Mouse (Mus musculus): ENCODE results near the gene Xlr4c. TPM values are rescaled to one million over a fixed set of nuclear protein-coding genes. Genes with fewer than 3 reads are reported as not detected.
"Not testable (repeated sequence)": the region's sequence is repeated elsewhere in the genome, so short reads cannot be mapped to it uniquely, and the experiment has no call there.

The Xlr4c gene
- polyA plus RNA-seq (2015; fragmentation: Nextera tagmentation; extraction: Ambion mirVana), result 0.32 TPM in 1 of 2 replicates, not detected in the other

DNA sequence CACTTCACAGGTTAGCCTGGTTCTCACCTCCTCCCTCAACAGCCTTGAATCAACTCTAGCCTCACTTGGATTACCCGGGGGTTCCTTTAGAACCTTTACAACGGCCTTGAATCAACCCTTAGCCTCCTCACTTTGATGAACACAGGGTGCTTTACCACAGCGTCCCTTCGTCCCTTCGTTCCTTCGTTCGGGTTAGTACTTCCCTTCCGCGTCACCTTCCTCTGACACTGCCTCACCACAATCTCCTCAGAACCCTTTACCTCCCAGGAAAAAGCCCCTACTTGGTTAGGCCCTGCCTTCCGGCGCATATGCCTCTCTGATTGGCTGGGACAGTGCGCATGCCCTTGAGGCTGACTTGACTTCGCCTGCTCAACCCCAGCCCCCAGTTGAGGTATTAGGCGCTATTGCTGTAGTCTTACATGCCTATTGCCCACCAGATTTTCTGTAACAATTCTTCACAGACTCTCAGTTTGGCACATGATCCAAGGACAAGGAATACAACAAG, at the start of gene Xlr4c:
TSS of gene Xlr4c (minus strand) at position 310 of the 505 bp plus-strand sequence.
- not testable (repeated sequence) for H3K27me3 ChIP-seq (ENCODE audit: control insufficient read depth, insufficient read depth, low read depth, low read length); H3K4me2 ChIP-seq (ENCODE audit: low read length); H3K9me3 ChIP-seq (replicated peaks; ENCODE audit: control insufficient read depth, low read length, poor library complexity, severe bottlenecking); H3K36me3 ChIP-seq (ENCODE audit: control insufficient read depth, insufficient read depth, low read length); H3K4me3 ChIP-seq (ENCODE audit: low read depth, low read length); H3K27ac ChIP-seq (ENCODE audit: low read length); H3K9ac ChIP-seq (ENCODE audit: low read depth, low read length); ATAC-seq; H3K4me1 ChIP-seq (ENCODE audit: control insufficient read depth, insufficient read depth, low read length)
- whole genome bisulfite sequencing, result 81% methylated on average over 10 of the region's 14 CpGs

DNA sequence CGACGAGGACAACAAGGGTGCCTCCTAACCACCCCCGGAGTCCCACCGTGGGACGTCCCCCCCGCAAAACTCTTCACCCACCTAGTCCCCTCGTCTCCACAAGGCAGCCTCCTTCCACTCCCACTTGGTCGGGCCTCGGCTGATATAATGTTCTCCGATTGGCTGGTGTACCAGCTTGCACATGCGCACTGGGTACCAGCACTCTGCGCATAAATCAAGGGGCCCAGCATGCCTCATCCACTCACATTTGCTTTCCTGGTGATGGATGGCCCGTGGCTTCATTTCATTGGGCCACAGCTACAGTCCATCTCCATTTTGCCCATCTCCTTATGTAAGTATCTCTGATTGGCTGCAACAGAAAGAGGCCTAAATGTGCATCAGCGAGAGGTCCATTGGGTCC, 22.3 kb upstream of the Xlr4c start, which contains the start of gene Xlr3c:
TSS of gene Xlr3c (minus strand) at position 121 of the 400 bp plus-strand sequence.
- H3K4me2 ChIP-seq (ENCODE audit: low read length), result not testable (repeated sequence)

DNA sequence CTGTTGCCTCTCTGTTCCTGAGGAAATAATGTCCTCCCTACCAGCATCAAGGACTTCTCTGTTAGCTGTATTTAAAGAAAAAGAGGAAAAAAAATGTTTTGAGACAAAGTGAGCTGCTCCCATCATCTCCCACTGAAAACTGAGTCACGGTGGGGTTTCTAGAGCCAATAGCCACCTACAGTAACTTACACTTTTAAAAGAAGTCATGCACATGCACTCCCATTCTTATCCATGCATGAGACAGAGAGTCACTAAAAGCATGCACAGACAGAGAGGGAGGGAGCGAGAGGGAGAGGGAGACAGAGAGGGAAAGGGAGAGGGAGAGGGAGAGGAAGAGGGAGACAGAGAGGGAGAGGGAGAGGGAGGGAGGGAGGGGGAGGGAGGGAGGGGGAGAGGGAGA, 19.5 kb upstream of the Xlr4c start:
- not testable (repeated sequence) for H3K27ac ChIP-seq (ENCODE audit: low read length); ATAC-seq; H3K9ac ChIP-seq (ENCODE audit: low read depth, low read length); H3K27me3 ChIP-seq (ENCODE audit: control insufficient read depth, insufficient read depth, low read depth, low read length); H3K4me3 ChIP-seq (ENCODE audit: low read depth, low read length); H3K36me3 ChIP-seq (ENCODE audit: control insufficient read depth, insufficient read depth, low read length); H3K4me1 ChIP-seq (ENCODE audit: control insufficient read depth, insufficient read depth, low read length); H3K9me3 ChIP-seq (replicated peaks; ENCODE audit: control insufficient read depth, low read length, poor library complexity, severe bottlenecking); H3K4me2 ChIP-seq (ENCODE audit: low read length)
- WGBS, result 87% methylated on average over 1 of the region's 2 CpGs

More for the DNA sequence above, 22.3 kb upstream of the Xlr4c start, which contains the start of gene Xlr3c:
- H3K27ac ChIP-seq (ENCODE audit: low read length); H3K4me3 ChIP-seq (ENCODE audit: low read depth, low read length); H3K9me3 ChIP-seq (replicated peaks; ENCODE audit: control insufficient read depth, low read length, poor library complexity, severe bottlenecking); H3K9ac ChIP-seq (ENCODE audit: low read depth, low read length); H3K36me3 ChIP-seq (ENCODE audit: control insufficient read depth, insufficient read depth, low read length); H3K27me3 ChIP-seq (ENCODE audit: control insufficient read depth, insufficient read depth, low read depth, low read length); H3K4me1 ChIP-seq (ENCODE audit: control insufficient read depth, insufficient read depth, low read length); ATAC-seq: not testable (repeated sequence)
- WGBS, result 92% methylated on average over 14 of the region's 14 CpGs

DNA sequence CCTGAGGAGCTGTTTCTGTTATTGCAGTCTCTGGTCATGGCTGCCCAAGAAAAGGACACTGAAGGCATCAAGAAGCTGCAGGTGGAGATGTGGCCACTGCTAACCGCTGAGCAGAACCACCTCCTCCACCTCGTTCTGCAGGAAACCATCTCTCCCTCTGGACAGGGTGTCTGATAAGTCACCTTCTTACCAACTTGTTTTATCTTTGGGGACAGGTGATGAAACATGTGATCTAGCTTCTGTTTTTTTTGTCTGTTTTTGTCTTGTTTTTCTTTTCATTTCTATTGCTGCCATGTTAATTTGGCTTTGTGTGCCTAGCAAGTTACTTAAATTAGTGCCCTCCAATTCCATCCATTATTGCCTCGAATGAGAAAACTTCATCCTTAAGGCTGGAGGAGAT, 13.6 kb downstream of the Xlr4c start:
- no peaks in the 10 kb centered on the region for H3K27me3 ChIP-seq (ENCODE audit: control insufficient read depth, insufficient read depth, low read depth, low read length)
- WGBS, result 31% methylated on average over 3 of the region's 3 CpGs
- no peaks in the 10 kb centered on the region for H3K36me3 ChIP-seq (ENCODE audit: control insufficient read depth, insufficient read depth, low read length)
- H3K9me3 ChIP-seq (replicated peaks; ENCODE audit: control insufficient read depth, low read length, poor library complexity, severe bottlenecking), result no peaks in the 10 kb centered on the region
- ATAC-seq, result no peak
- H3K4me3 ChIP-seq (ENCODE audit: low read depth, low read length), result peak overlapping the region; percentile 66
- peaks cover 13% of the 10 kb centered on the region; the same call in 1 of the 2 replicates for H3K4me1 ChIP-seq (ENCODE audit: control insufficient read depth, insufficient read depth, low read length)
- H3K27ac ChIP-seq (ENCODE audit: low read length), result peak overlapping the region; percentile 93
- H3K4me2 ChIP-seq (ENCODE audit: low read length), result peak overlapping the region; percentile 59
- peak overlapping the region; percentile 79 for H3K9ac ChIP-seq (ENCODE audit: low read depth, low read length)

DNA sequence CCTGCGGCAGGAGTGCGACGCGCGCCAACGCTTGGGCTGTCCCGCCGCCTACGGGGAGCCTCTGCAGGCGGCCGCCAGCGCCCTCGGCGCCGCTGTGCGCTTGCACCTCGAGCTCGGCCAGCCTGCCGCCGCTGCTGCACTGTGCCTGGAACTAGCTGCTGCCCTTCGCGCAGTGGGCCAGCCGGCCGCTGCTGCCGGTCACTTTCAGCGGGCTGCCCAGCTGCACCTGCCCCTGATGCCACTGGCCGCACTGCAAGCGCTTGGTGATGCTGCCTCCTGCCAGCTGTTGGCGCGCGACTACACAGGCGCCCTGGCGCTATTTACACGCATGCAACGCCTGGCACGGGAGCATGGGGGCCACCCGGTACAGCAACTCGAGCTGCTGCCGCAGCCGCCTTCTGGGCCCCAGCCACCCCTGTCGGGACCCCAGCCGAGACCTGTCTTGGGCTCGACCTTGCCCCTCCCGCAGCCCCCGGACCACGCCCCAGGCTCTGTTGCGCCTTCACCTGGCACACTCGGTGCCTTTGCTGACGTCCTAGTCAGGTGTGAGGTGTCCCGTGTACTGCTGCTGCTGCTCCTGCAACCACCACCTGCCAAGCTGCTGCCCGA, 14.2 kb downstream of the Xlr4c start:
- H3K36me3 ChIP-seq (ENCODE audit: control insufficient read depth, insufficient read depth, low read length), result no peaks in the 10 kb centered on the region
- H3K27me3 ChIP-seq (ENCODE audit: control insufficient read depth, insufficient read depth, low read depth, low read length), result no peaks in the 10 kb centered on the region
- peak overlapping the region; percentile 66 for H3K4me3 ChIP-seq (ENCODE audit: low read depth, low read length)
- ATAC-seq, result peak; percentile 82
- peak overlapping the region; percentile 59 for H3K4me2 ChIP-seq (ENCODE audit: low read length)
- H3K9ac ChIP-seq (ENCODE audit: low read depth, low read length), result peak overlapping the region; percentile 79
- H3K27ac ChIP-seq (ENCODE audit: low read length), result peak overlapping the region; percentile 93
- 25% methylated on average over 42 of the region's 51 CpGs for WGBS
- peaks cover 13% of the 10 kb centered on the region; the same call in 1 of the 2 replicates for H3K4me1 ChIP-seq (ENCODE audit: control insufficient read depth, insufficient read depth, low read length)
- no peaks in the 10 kb centered on the region for H3K9me3 ChIP-seq (replicated peaks; ENCODE audit: control insufficient read depth, low read length, poor library complexity, severe bottlenecking)

DNA sequence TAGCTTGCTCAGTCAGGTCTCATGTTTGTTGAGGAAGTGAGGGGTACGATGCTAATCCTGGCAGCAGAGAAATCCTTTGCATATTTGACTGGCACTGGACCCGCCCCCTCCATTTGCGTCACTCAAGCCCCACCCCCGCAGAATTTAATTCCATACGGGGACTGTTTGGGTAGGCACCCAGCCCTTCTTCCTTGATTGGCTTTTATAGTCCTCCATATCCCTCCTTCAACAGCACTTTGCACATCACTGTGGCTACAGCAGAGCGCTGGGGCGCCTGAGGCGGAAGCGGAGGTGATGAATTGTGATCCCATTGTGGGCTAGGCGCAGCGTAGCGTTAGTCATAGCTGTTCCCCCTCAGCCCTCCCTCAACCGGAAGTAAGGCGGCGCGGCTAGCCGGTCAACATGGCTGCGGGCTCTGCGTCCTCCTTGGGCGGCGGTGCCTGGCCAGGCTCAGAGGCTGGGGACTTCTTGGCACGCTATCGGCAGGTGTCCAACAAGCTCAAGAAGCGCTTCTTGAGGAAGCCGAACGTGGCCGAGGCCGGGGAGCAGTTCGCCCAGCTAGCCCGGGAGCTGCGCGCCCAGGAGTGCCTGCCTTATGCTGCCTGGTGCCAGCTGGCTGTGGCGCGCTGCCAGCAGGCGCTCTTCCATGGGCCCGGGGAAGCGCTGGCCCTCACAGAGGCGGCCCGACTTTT, 14.9 kb downstream of the Xlr4c start, which contains the start of gene F8a:
TSS of gene F8a (plus strand) at position 378 of the 692 bp plus-strand sequence.
- Histone ChIP-seq H3K9me3 (replicated peaks; ENCODE audit: control insufficient read depth, low read length, poor library complexity, severe bottlenecking) (no peaks in the 10 kb centered on the region), H3K9ac (ENCODE audit: low read depth, low read length) (peak within 1 kb of the TSS; percentile 79), H3K36me3 (ENCODE audit: control insufficient read depth, insufficient read depth, low read length) (no peaks in the 10 kb centered on the region), H3K27me3 (ENCODE audit: control insufficient read depth, insufficient read depth, low read depth, low read length) (no peaks in the 10 kb centered on the region), H3K4me1 (ENCODE audit: control insufficient read depth, insufficient read depth, low read length) (peaks cover 13% of the 10 kb centered on the region; the same call in 1 of the 2 replicates), H3K4me2 (ENCODE audit: low read length) (peak within 1 kb of the TSS; percentile 59), H3K4me3 (ENCODE audit: low read depth, low read length) (peak within 1 kb of the TSS; percentile 66), H3K27ac (ENCODE audit: low read length) (peak within 1 kb of the TSS; percentile 93)
- 13% methylated on average over 28 of the region's 39 CpGs for WGBS
- peak; percentile 98 for ATAC-seq

DNA sequence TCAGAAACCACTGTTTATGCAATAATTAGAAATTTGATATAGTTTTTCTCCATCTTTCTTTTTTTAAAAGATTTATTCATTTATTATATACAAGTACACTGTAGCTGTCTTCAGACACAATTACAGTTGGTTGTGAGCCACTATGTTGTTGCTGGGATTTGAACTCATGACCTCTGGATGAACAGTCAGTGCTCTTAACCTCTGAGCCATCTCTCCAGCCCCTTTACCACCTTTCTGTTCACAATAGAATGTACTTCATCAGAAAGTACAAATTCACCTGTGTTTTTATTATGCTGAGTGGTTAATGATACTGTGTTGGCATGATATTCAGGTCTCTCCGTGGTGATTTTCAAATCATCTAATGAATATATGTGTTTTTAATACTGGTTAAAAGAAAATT, 17.6 kb downstream of the Xlr4c start:
- Histone ChIP-seq H3K9me3 (replicated peaks; ENCODE audit: control insufficient read depth, low read length, poor library complexity, severe bottlenecking) (no peaks in the 10 kb centered on the region), H3K27ac (ENCODE audit: low read length) (no peak overlapping the region), H3K27me3 (ENCODE audit: control insufficient read depth, insufficient read depth, low read depth, low read length) (no peaks in the 10 kb centered on the region), H3K4me1 (ENCODE audit: control insufficient read depth, insufficient read depth, low read length) (0 out of 2 replicates have a peak, but pooled peaks cover 3% of the 10 kb centered on the region), H3K9ac (ENCODE audit: low read depth, low read length) (no peak overlapping the region), H3K4me2 (ENCODE audit: low read length) (no peak overlapping the region), H3K4me3 (ENCODE audit: low read depth, low read length) (no peak overlapping the region), H3K36me3 (ENCODE audit: control insufficient read depth, insufficient read depth, low read length) (no peaks in the 10 kb centered on the region)
- 53% methylated on average over 1 of the region's 1 CpGs for WGBS
- no peak for ATAC-seq

DNA sequence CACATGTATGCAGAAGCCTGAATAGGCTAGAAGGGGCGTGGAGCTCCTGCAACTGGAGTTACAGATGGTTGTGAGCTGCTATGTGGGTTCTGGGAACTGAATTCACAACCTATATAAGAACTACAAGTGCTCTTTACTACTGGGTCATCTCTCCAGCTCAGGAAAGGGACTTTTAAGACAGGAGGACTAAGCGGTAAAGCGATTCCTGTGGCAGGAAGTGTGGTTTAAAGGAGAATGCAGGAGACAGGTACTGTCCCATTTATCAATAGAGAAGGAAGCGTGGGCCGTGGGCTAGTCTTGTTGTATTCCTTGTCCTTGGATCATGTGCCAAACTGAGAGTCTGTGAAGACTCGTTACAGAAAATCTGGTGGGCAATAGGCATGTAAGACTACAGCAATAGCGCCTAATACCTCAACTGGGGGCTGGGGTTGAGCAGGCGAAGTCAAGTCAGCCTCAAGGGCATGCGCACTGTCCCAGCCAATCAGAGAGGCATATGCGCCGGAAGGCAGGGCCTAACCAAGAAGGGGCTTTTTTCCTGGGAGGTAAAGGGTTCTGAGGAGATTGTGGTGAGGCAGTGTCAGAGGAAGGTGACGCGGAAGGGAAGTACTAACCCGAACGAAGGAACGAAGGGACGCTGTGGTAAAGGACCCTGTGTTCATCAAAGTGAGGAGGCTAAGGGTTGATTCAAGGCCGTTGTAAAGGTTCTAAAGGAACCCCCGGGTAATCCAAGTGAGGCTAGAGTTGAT, 28.9 kb downstream of the Xlr4c start, which contains the start of gene Xlr4b:
TSS of gene Xlr4b (plus strand) at position 515 of the 746 bp plus-strand sequence.
- ATAC-seq; H3K4me1 ChIP-seq (ENCODE audit: control insufficient read depth, insufficient read depth, low read length); H3K4me2 ChIP-seq (ENCODE audit: low read length); H3K4me3 ChIP-seq (ENCODE audit: low read depth, low read length); H3K9ac ChIP-seq (ENCODE audit: low read depth, low read length); H3K27ac ChIP-seq (ENCODE audit: low read length); H3K36me3 ChIP-seq (ENCODE audit: control insufficient read depth, insufficient read depth, low read length); H3K27me3 ChIP-seq (ENCODE audit: control insufficient read depth, insufficient read depth, low read depth, low read length); H3K9me3 ChIP-seq (replicated peaks; ENCODE audit: control insufficient read depth, low read length, poor library complexity, severe bottlenecking): not testable (repeated sequence)
- WGBS, result 78% methylated on average over 12 of the region's 19 CpGs
